Mouse (Mus musculus) cerebellum, adult 2 months (tissue): ENCODE data around the gene Robo1. TPM values are rescaled to one million over a fixed set of nuclear protein-coding genes. Genes with fewer than 3 reads are reported as not detected.

Source experiments
- DNase-seq, 2 experiments: peaks; one replicate each; pipeline ENCODE4 v3.0.0; 2021
- H3K27ac ChIP-seq: fragments of 200-500 bp; 2 replicates; pipeline ENCODE4 v1.5.1; 2012; ENCODE audit warnings: low read length, control low read depth, inconsistent platforms; ENCODE audit not compliant: insufficient read depth
- H3K27me3 ChIP-seq: fragments of 200-500 bp; 2 replicates; pipeline ENCODE4 v1.6.1; 2012; ENCODE audit warnings: inconsistent platforms, mild to moderate bottlenecking, low read length, moderate library complexity; ENCODE audit not compliant: control insufficient read depth, insufficient read depth
- H3K4me1 ChIP-seq: fragments of 200-500 bp; 2 replicates; pipeline ENCODE4 v1.6.1; 2011; ENCODE audit warnings: low read length; ENCODE audit not compliant: control insufficient read depth, insufficient read depth
- H3K4me3 ChIP-seq: fragments of 200-500 bp; replicated peaks from 2 replicates; pipeline ENCODE3; 2011; ENCODE audit warnings: mild to moderate bottlenecking, low read depth, low read length, control low read depth; ENCODE audit not compliant: insufficient read depth
- CTCF ChIP-seq: fragments of 200-500 bp; IDR thresholded peaks from 2 replicates; pipeline ENCODE4 v1.5.1; 2011; ENCODE audit warnings: low read depth, mild to moderate bottlenecking, control low read depth, low read length, moderate library complexity, borderline replicate concordance; ENCODE audit not compliant: insufficient read depth
- POLR2A ChIP-seq: fragments of 200-500 bp; IDR thresholded peaks from 2 replicates; pipeline ENCODE4 v1.6.1; 2011; ENCODE audit warnings: low read length, control low read depth, borderline replicate concordance; ENCODE audit not compliant: insufficient read depth
- whole genome bisulfite sequencing: fragments of 180-500 bp; shearing (Covaris S2); methylation state at CpG from one replicate; pipeline ENCODE4 v1.1.7; 2018; 5-methylcytosine and 5-hydroxymethylcytosine counted together
- polyA plus RNA-seq: library from polyadenylated mRNA; depleted of rRNA; stranded (reverse); fragments of >200 nt; gene quantifications from 2 replicates; pipeline ENCODE4 v1.2.3, GENCODE M21; 2012

Gene Robo1
- polyA plus RNA-seq, 1 experiment = 13.0 TPM

GRCm38 (mm10) chr16:72587376-72588072 is 279.4 kb downstream of the Robo1 start:
- no peak for DNase-seq
- Histone ChIP-seq H3K4me3 (no peak overlapping the region), H3K27ac (no peak overlapping the region), H3K27me3 (no peaks in the 10 kb centered on the region), H3K4me1 (no peaks in the 10 kb centered on the region)
- WGBS = 83% methylated on average over 3 of the region's 3 CpGs
- TF ChIP-seq POLR2A (no peak), CTCF (no peak)

GRCm38 (mm10) chr16:72603487-72604206 is 295.5 kb downstream of the Robo1 start:
- no peaks in the 10 kb centered on the region for H3K4me1 ChIP-seq
- DNase-seq = no peak
- no peak overlapping the region for H3K27ac ChIP-seq
- 53% methylated on average over 4 of the region's 4 CpGs for WGBS
- H3K27me3 ChIP-seq = no peaks in the 10 kb centered on the region
- no peak overlapping the region for H3K4me3 ChIP-seq
- TF ChIP-seq CTCF = no peak
- TF ChIP-seq POLR2A = no peak

GRCm38 (mm10) chr16:72605066-72605465 is 297.0 kb downstream of the Robo1 start:
- TF ChIP-seq CTCF (peak; percentile 49; the same call in 1 of the 2 replicates), POLR2A (no peak)

GRCm38 (mm10) chr16:72610661-72611112 is 302.6 kb downstream of the Robo1 start:
- WGBS = 23% methylated on average over 4 of the region's 4 CpGs
- DNase-seq = no peak
- no peaks in the 10 kb centered on the region for H3K27me3 ChIP-seq
- no peak overlapping the region for H3K4me3 ChIP-seq
- H3K27ac ChIP-seq = no peak overlapping the region
- no peak for TF ChIP-seq POLR2A
- no peak for TF ChIP-seq CTCF
- H3K4me1 ChIP-seq = no peaks in the 10 kb centered on the region

More at GRCm38 (mm10) chr16:72605066-72605465, 297.0 kb downstream of the Robo1 start:
- H3K27ac ChIP-seq = no peak overlapping the region
- no peaks in the 10 kb centered on the region for H3K4me1 ChIP-seq
- DNase-seq = peak; percentile 33 to 44
- H3K4me3 ChIP-seq = no peak overlapping the region
- no peaks in the 10 kb centered on the region for H3K27me3 ChIP-seq
- WGBS = 24% methylated on average over 6 of the region's 6 CpGs

GRCm38 (mm10) chr16:72614898-72615297 is 306.8 kb downstream of the Robo1 start:
- Histone ChIP-seq H3K27ac (no peak overlapping the region), H3K4me1 (no peaks in the 10 kb centered on the region), H3K27me3 (no peaks in the 10 kb centered on the region), H3K4me3 (no peak overlapping the region)
- WGBS = 9% methylated on average over 1 of the region's 1 CpGs
- peak in 1 of 2 experiments; percentile 4 for DNase-seq
- TF ChIP-seq CTCF (no peak), POLR2A (no peak)

- TF ChIP-seq POLR2A = no peak
- TF ChIP-seq CTCF = no peak
- no peak for DNase-seq
- Histone ChIP-seq H3K4me3 (no peak overlapping the region), H3K27me3 (no peaks in the 10 kb centered on the region), H3K4me1 (no peaks in the 10 kb centered on the region), H3K27ac (no peak overlapping the region)
- WGBS = 81% methylated on average over 2 of the region's 2 CpGs
Observed at GRCm38 (mm10) chr16:72615360-72615759, 307.3 kb downstream of the Robo1 start.

- 82% methylated on average over 4 of the region's 4 CpGs for WGBS
- H3K27ac ChIP-seq = no peak overlapping the region
- no peaks in the 10 kb centered on the region for H3K4me1 ChIP-seq
- no peak for DNase-seq
- TF ChIP-seq POLR2A (no peak), CTCF (no peak)
- H3K27me3 ChIP-seq = no peaks in the 10 kb centered on the region
- no peak overlapping the region for H3K4me3 ChIP-seq
Observed at GRCm38 (mm10) chr16:72622371-72622770, 314.3 kb downstream of the Robo1 start.

GRCm38 (mm10) chr16:72622868-72623267 is 314.8 kb downstream of the Robo1 start:
- 55% methylated on average over 10 of the region's 10 CpGs for whole genome bisulfite sequencing
- no peaks in the 10 kb centered on the region for H3K4me1 ChIP-seq
- H3K4me3 ChIP-seq = no peak overlapping the region
- DNase-seq = no peak
- H3K27me3 ChIP-seq = no peaks in the 10 kb centered on the region
- TF ChIP-seq CTCF (no peak), POLR2A (no peak)
- H3K27ac ChIP-seq = no peak overlapping the region
